Mouse (Mus musculus) embryonic facial prominence, embryonic 10.5 days (tissue): Measurements from ENCODE around the gene Shcbp1l. TPM values are rescaled to one million over a fixed set of nuclear protein-coding genes. Genes with fewer than 3 reads are reported as not detected.
A peak's percentile ranks its signal among the peaks of the same experiment; 100 is the strongest.
"Not testable (repeated sequence)": the region's sequence is repeated elsewhere in the genome, so short reads cannot be mapped to it uniquely, and the experiment has no call there.

ENCODE experiments used
- DNase-seq: peaks from one replicate; pipeline ENCODE4 v3.0.0-alpha.2; 2017; ENCODE audit warnings: low spot score
- H3K27ac ChIP-seq: fragments of 300-500 bp; sonication (generic); replicated peaks from 2 replicates; pipeline ENCODE4 v1.5.1; 2016; ENCODE audit warnings: mild to moderate bottlenecking
- H3K27me3 ChIP-seq: fragments of 300-500 bp; sonication (generic); replicated peaks from 2 replicates; pipeline ENCODE4 v1.6.1; 2016; ENCODE audit warnings: low read depth, mild to moderate bottlenecking; ENCODE audit not compliant: poor library complexity, severe bottlenecking
- H3K36me3 ChIP-seq: fragments of 300-500 bp; sonication (generic); replicated peaks from 2 replicates; pipeline ENCODE4 v1.6.1; 2016; ENCODE audit warnings: mild to moderate bottlenecking, moderate library complexity
- H3K4me1 ChIP-seq: fragments of 300-500 bp; sonication (generic); 2 replicates; pipeline ENCODE4 v1.6.1; 2016
- H3K4me3 ChIP-seq: fragments of 300-500 bp; sonication (generic); 2 replicates; pipeline ENCODE4 v1.5.1; 2016; ENCODE audit warnings: mild to moderate bottlenecking, moderate library complexity
- H3K9me3 ChIP-seq: fragments of 300-500 bp; sonication (generic); 2 replicates; pipeline ENCODE4 v1.6.1; 2016; ENCODE audit warnings: mild to moderate bottlenecking
- WGBS: fragments of 180-500 bp; shearing (Covaris S2); methylation state at CpG from one replicate; pipeline ENCODE4 v1.1.7; 2016; 5-methylcytosine and 5-hydroxymethylcytosine counted together
- polyA plus RNA-seq: library from polyadenylated mRNA; unstranded; fragments of >200 nt; fragmentation: Nextera tagmentation; extraction: Ambion mirVana; gene quantifications from 2 replicates; pipeline ENCODE4 v1.2.1, GENCODE M21; 2016

Gene Shcbp1l
- polyA plus RNA-seq, 1 experiment from 2014 or later, result 0.34 TPM

GRCm38 (mm10) chr1:153480386-153481024, 55.5 kb downstream of the Shcbp1l start:
- Histone ChIP-seq H3K27me3 (no peaks in the 10 kb centered on the region), H3K36me3 (peaks cover 86% of the 10 kb centered on the region), H3K4me1 (peaks cover 19% of the 10 kb centered on the region), H3K27ac (no peak overlapping the region), H3K9me3 (no peaks in the 10 kb centered on the region), H3K4me3 (no peak overlapping the region)
- peak; percentile 76 for DNase-seq
- WGBS, result 68% methylated on average over 1 of the region's 1 CpGs

GRCm38 (mm10) chr1:153481025-153481412, 56.1 kb downstream of the Shcbp1l start:
- Histone ChIP-seq H3K36me3 (peaks cover 81% of the 10 kb centered on the region), H3K27ac (no peak overlapping the region), H3K4me3 (no peak overlapping the region), H3K27me3 (no peaks in the 10 kb centered on the region), H3K9me3 (no peaks in the 10 kb centered on the region), H3K4me1 (peaks cover 24% of the 10 kb centered on the region)
- no peak for DNase-seq
- 85% methylated on average over 1 of the region's 1 CpGs for WGBS

- 51% methylated on average over 2 of the region's 2 CpGs for WGBS
- H3K27ac ChIP-seq, result no peak overlapping the region
- peaks cover 26% of the 10 kb centered on the region for H3K4me1 ChIP-seq
- H3K36me3 ChIP-seq, result peaks cover 38% of the 10 kb centered on the region
- no peaks in the 10 kb centered on the region for H3K27me3 ChIP-seq
- no peak for DNase-seq
- peak overlapping the region; percentile 93 for H3K4me3 ChIP-seq
- H3K9me3 ChIP-seq, result no peaks in the 10 kb centered on the region
These were observed 60.3 kb downstream of the Shcbp1l start for GRCm38 (mm10) chr1:153485201-153485796.

- not testable (repeated sequence) for H3K27me3 ChIP-seq, DNase-seq, H3K9me3 ChIP-seq
- WGBS, result 10% methylated on average over 6 of the region's 6 CpGs
- Histone ChIP-seq H3K4me1 (peaks cover 26% of the 10 kb centered on the region), H3K27ac (peak overlapping the region; percentile 99), H3K4me3 (peak overlapping the region; percentile 93), H3K36me3 (peaks cover 30% of the 10 kb centered on the region)
These were observed 61.2 kb downstream of the Shcbp1l start for GRCm38 (mm10) chr1:153486120-153486519.

- H3K27ac ChIP-seq, result peak overlapping the region; percentile 99
These were observed 62.0 kb downstream of the Shcbp1l start for GRCm38 (mm10) chr1:153486767-153487499.

GRCm38 (mm10) chr1:153487500-153487879, 62.5 kb downstream of the Shcbp1l start, which contains the start of gene Dhx9:
Dhx9 (minus strand) TSS chr1:153487660.
- WGBS, result under 1% methylated on average over 35 of the region's 35 CpGs
- Histone ChIP-seq H3K9me3 (no peaks in the 10 kb centered on the region), H3K4me3 (peak within 1 kb of the TSS; percentile 93), H3K4me1 (peaks cover 26% of the 10 kb centered on the region), H3K27ac (peak within 1 kb of the TSS; percentile 99), H3K36me3 (peaks cover 16% of the 10 kb centered on the region), H3K27me3 (no peaks in the 10 kb centered on the region)
- peak; percentile 99 for DNase-seq

More at GRCm38 (mm10) chr1:153486767-153487499, 62.0 kb downstream of the Shcbp1l start:
- Histone ChIP-seq H3K27me3 (no peaks in the 10 kb centered on the region), H3K9me3 (no peaks in the 10 kb centered on the region), H3K4me3 (peak overlapping the region; percentile 93), H3K4me1 (peaks cover 26% of the 10 kb centered on the region), H3K36me3 (peaks cover 22% of the 10 kb centered on the region)
- WGBS, result under 1% methylated on average over 64 of the region's 64 CpGs
- DNase-seq, result peak; percentile 72

GRCm38 (mm10) chr1:153489132-153489531, 64.2 kb downstream of the Shcbp1l start:
- Histone ChIP-seq H3K27ac (no peak overlapping the region), H3K9me3 (no peaks in the 10 kb centered on the region), H3K36me3 (peaks cover 5% of the 10 kb centered on the region; the same call in 1 of the 2 replicates), H3K4me3 (no peak overlapping the region), H3K4me1 (peaks cover 29% of the 10 kb centered on the region), H3K27me3 (no peaks in the 10 kb centered on the region)
- peak; percentile 22 for DNase-seq
- 53% methylated on average over 7 of the region's 7 CpGs for WGBS

GRCm38 (mm10) chr1:153489540-153489939, 64.6 kb downstream of the Shcbp1l start:
- Histone ChIP-seq H3K4me3 (no peak overlapping the region), H3K36me3 (0 out of 2 replicates have a peak, but pooled peaks cover under 1% of the 10 kb centered on the region), H3K4me1 (peaks cover 24% of the 10 kb centered on the region), H3K27me3 (no peaks in the 10 kb centered on the region), H3K27ac (no peak overlapping the region), H3K9me3 (no peaks in the 10 kb centered on the region)
- no peak for DNase-seq
- 54% methylated on average over 2 of the region's 2 CpGs for WGBS

GRCm38 (mm10) chr1:153489963-153490362, 65.0 kb downstream of the Shcbp1l start:
- Histone ChIP-seq H3K36me3 (no peaks in the 10 kb centered on the region), H3K4me1 (peaks cover 20% of the 10 kb centered on the region), H3K27ac (no peak overlapping the region), H3K27me3 (no peaks in the 10 kb centered on the region), H3K9me3 (no peaks in the 10 kb centered on the region), H3K4me3 (no peak overlapping the region)
- no peak for DNase-seq
- 90% methylated on average over 4 of the region's 4 CpGs for WGBS

- WGBS, result 87% methylated on average over 2 of the region's 2 CpGs
- DNase-seq, result no peak
These were observed 66.4 kb downstream of the Shcbp1l start for GRCm38 (mm10) chr1:153491345-153491744.

GRCm38 (mm10) chr1:153491822-153492221, 66.9 kb downstream of the Shcbp1l start:
- peaks cover 11% of the 10 kb centered on the region; the same call in 1 of the 2 replicates for H3K4me1 ChIP-seq
- DNase-seq, result no peak
- H3K9me3 ChIP-seq, result no peaks in the 10 kb centered on the region
- no peak overlapping the region for H3K4me3 ChIP-seq
- 95% methylated on average over 1 of the region's 1 CpGs for WGBS
- no peak overlapping the region for H3K27ac ChIP-seq
- H3K36me3 ChIP-seq, result no peaks in the 10 kb centered on the region
- H3K27me3 ChIP-seq, result no peaks in the 10 kb centered on the region

More at GRCm38 (mm10) chr1:153491345-153491744, 66.4 kb downstream of the Shcbp1l start:
- H3K36me3 ChIP-seq, result no peaks in the 10 kb centered on the region
- peaks cover 11% of the 10 kb centered on the region; the same call in 1 of the 2 replicates for H3K4me1 ChIP-seq
- H3K27me3 ChIP-seq, result no peaks in the 10 kb centered on the region
- H3K27ac ChIP-seq, result no peak overlapping the region
- H3K9me3 ChIP-seq, result no peaks in the 10 kb centered on the region
- H3K4me3 ChIP-seq, result no peak overlapping the region

GRCm38 (mm10) chr1:153493338-153493737, 68.4 kb downstream of the Shcbp1l start:
- DNase-seq, result no peak
- Histone ChIP-seq H3K4me1 (peaks cover 11% of the 10 kb centered on the region; the same call in 1 of the 2 replicates), H3K9me3 (no peaks in the 10 kb centered on the region), H3K36me3 (no peaks in the 10 kb centered on the region), H3K27me3 (no peaks in the 10 kb centered on the region), H3K27ac (no peak overlapping the region), H3K4me3 (no peak overlapping the region)
- WGBS, result 19% methylated on average over 4 of the region's 4 CpGs
